Mouse (Mus musculus) C2C12 (cell line): ENCODE results near the gene Gm382.

ENCODE experiments used
- CTCF ChIP-seq: IDR thresholded peaks from one replicate; pipeline ENCODE4 v1.5.1; 2011; ENCODE audit not compliant: control insufficient read depth, insufficient read depth, insufficient read length
- MAX ChIP-seq: IDR thresholded peaks from one replicate; pipeline ENCODE4 v1.6.1; 2011; ENCODE audit warnings: mild to moderate bottlenecking, control low read depth
- USF1 ChIP-seq: IDR thresholded peaks from one replicate; pipeline ENCODE4 v1.6.1; 2011; ENCODE audit warnings: low read depth, mild to moderate bottlenecking, control low read depth, moderate library complexity

DNA sequence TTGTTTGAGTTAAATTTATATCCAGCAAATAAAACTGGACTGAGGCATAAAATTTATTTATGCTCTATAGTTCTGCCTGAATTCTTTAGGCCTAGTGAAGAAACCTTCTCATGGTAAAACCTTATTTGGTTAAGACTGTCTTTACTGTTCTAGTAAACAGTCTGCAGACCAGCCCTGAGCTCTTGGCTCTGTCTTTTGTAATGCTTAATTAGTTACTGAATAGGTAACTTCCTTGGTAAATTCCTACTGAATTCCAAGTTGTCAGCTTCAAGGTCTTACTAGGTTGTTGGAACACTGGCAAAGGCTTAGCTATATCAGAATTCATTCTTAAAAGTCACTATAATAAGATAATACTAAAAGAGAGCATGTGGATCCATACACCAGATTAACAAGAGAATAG is 53.3 kb downstream of the Gm382 start:
- TF ChIP-seq CTCF (no peak), MAX (no peak), USF1 (no peak)
